Mouse (Mus musculus) ovary, adult 18-20 months (tissue): Measurements from ENCODE around the gene Kcnt2.
A peak's percentile ranks its signal among the peaks of the same experiment; 100 is the strongest.

Experiments used
- DNase-seq: peaks from one replicate; pipeline ENCODE4 v3.0.0; 2022; ENCODE audit warnings: low spot score, mixed read lengths

Kcnt2 gene

GRCm38 (mm10) chr1:140245876-140246597 lies at the start of gene Kcnt2:
Gene Kcnt2 (plus strand): TSS chr1:140246158.
- peak; percentile 50 for DNase-seq

GRCm38 (mm10) chr1:140205329-140205728 lies 40.6 kb upstream of the Kcnt2 start:
- no peak for DNase-seq

- no peak for DNase-seq
These were observed 20.7 kb upstream of the Kcnt2 start for GRCm38 (mm10) chr1:140225221-140225620.

GRCm38 (mm10) chr1:140226673-140227072 lies 19.3 kb upstream of the Kcnt2 start:
- no peak for DNase-seq

- peak; percentile 80 for DNase-seq
These were observed 493 bp upstream of the Kcnt2 start for GRCm38 (mm10) chr1:140245465-140245864.

- DNase-seq: no peak
These were observed 18.7 kb downstream of the Kcnt2 start for GRCm38 (mm10) chr1:140264696-140265095.

GRCm38 (mm10) chr1:140266047-140266446 lies 20.1 kb downstream of the Kcnt2 start:
- no peak for DNase-seq

- no peak for DNase-seq
These were observed 20.8 kb downstream of the Kcnt2 start for GRCm38 (mm10) chr1:140266643-140267286.

- DNase-seq: no peak
These were observed 21.3 kb downstream of the Kcnt2 start for GRCm38 (mm10) chr1:140267288-140267687.

- DNase-seq: no peak
These were observed 27.7 kb downstream of the Kcnt2 start for GRCm38 (mm10) chr1:140273624-140274023.

GRCm38 (mm10) chr1:140275813-140276212 lies 29.9 kb downstream of the Kcnt2 start:
- DNase-seq: peak; percentile 7

GRCm38 (mm10) chr1:140293140-140293539 lies 47.2 kb downstream of the Kcnt2 start:
- no peak for DNase-seq

GRCm38 (mm10) chr1:140295482-140295881 lies 49.5 kb downstream of the Kcnt2 start:
- DNase-seq: no peak

GRCm38 (mm10) chr1:140304244-140304643 lies 58.3 kb downstream of the Kcnt2 start:
- no peak for DNase-seq

- DNase-seq: no peak
These were observed 59.4 kb downstream of the Kcnt2 start for GRCm38 (mm10) chr1:140305344-140305743.

GRCm38 (mm10) chr1:140306339-140306738 lies 60.4 kb downstream of the Kcnt2 start:
- DNase-seq: no peak

GRCm38 (mm10) chr1:140310739-140311138 lies 64.8 kb downstream of the Kcnt2 start:
- no peak for DNase-seq

- no peak for DNase-seq
These were observed 79.1 kb downstream of the Kcnt2 start for GRCm38 (mm10) chr1:140325088-140325487.

GRCm38 (mm10) chr1:140326709-140327108 lies 80.8 kb downstream of the Kcnt2 start:
- DNase-seq: no peak

- no peak for DNase-seq
These were observed 87.7 kb downstream of the Kcnt2 start for GRCm38 (mm10) chr1:140333702-140334101.

- DNase-seq: no peak
These were observed 92.5 kb downstream of the Kcnt2 start for GRCm38 (mm10) chr1:140338417-140338816.

- no peak for DNase-seq
These were observed 93.4 kb downstream of the Kcnt2 start for GRCm38 (mm10) chr1:140339368-140339767.

GRCm38 (mm10) chr1:140364787-140365186 lies 118.8 kb downstream of the Kcnt2 start:
- DNase-seq: no peak

- no peak for DNase-seq
These were observed 127.6 kb downstream of the Kcnt2 start for GRCm38 (mm10) chr1:140373532-140373931.
